Mouse (Mus musculus): ENCODE data around the gene Birc5. TPM values are rescaled to one million over a fixed set of nuclear protein-coding genes. Genes with fewer than 3 reads are reported as not detected.

Gene Birc5
- total and polyA plus RNA-seq, 3 experiments: 193 to 289 (median 270) TPM

- Histone ChIP-seq H3K27me3 (replicated peaks) (no peaks in the 10 kb centered on the region), H3K4me2 (ENCODE audit: insufficient read depth, low read depth, poor library complexity, severe bottlenecking) (no peak overlapping the region), H3K9me3 (replicated peaks; ENCODE audit: low read length) (no peaks in the 10 kb centered on the region), H3K4me3 (replicated peaks in 1 of 3; ENCODE audit: low read depth in 2 of 3, low read length in 2 of 3, poor library complexity in 1 of 3) (no peak overlapping the region), H3K36me3 (replicated peaks in 1 of 2; ENCODE audit: control insufficient read depth in 1 of 2, insufficient read depth in 1 of 2, low read length in 1 of 2) (peaks cover 0 to 25% of the 10 kb centered on the region in 2 experiments), H3K27ac (ENCODE audit: insufficient read depth, low read depth) (no peak overlapping the region), H3K9ac (ENCODE audit: insufficient read depth, low read depth) (no peak overlapping the region), H3K4me1 (ENCODE audit: control insufficient read depth in 1 of 2, insufficient read depth in 2 of 2) (peaks cover 44 to 84% of the 10 kb centered on the region in 2 experiments), H3K79me2 (replicated peaks; ENCODE audit: control insufficient read depth, extremely low read depth, insufficient read depth, poor library complexity, severe bottlenecking) (no peaks in the 10 kb centered on the region)
- in situ Hi-C loops (cut with MboI; ENCODE audit: low pct_ligation_motif_present, low pct_unique_long_range_greater_than_20kb, low sequenced_read_pairs): no loop called here
- no peak for TF ChIP-seq UBTF (IDR thresholded peaks at IDR 0.05; ENCODE audit: low read depth, low read length)
- TF ChIP-seq MXI1 (IDR thresholded peaks at IDR 0.05; ENCODE audit: low read depth, low read length): no peak
- no peak for TF ChIP-seq BHLHE40 (IDR thresholded peaks at IDR 0.05; ENCODE audit: low read depth, low read length)
- TF ChIP-seq MEF2A (IDR thresholded peaks at IDR 0.05; ENCODE audit: borderline replicate concordance, low read depth, low read length): no peak
- no peak for TF ChIP-seq SMC3 (IDR thresholded peaks at IDR 0.05; ENCODE audit: low read depth, low read length)
- no peak for TF ChIP-seq ZC3H11A (IDR thresholded peaks at IDR 0.05; ENCODE audit: low read depth, low read length)
- no peak for TF ChIP-seq ZNF384 (IDR thresholded peaks at IDR 0.05; ENCODE audit: low read depth, low read length)
- dilution Hi-C loops (cut with MboI; ENCODE audit: extremely low pct_ligation_motif_present, extremely low pct_unique_long_range_greater_than_20kb, low sequenced_read_pairs): no loop called here
- no peak for DNase-seq (ENCODE audit: extremely low read depth)
Measured at GRCm38 (mm10) chr11:117801650-117802049, 47.4 kb upstream of the Birc5 start.

- no peak for TF ChIP-seq JUND (conservative IDR thresholded peaks at IDR 0.05; ENCODE audit: low read depth, low read length)
- TF ChIP-seq ETS1 (conservative IDR thresholded peaks at IDR 0.05; ENCODE audit: low read depth, low read length): no peak
- 0 out of 2 replicates have a peak, but pooled peaks have one; percentile 19 for TF ChIP-seq ELF1 (IDR thresholded peaks at IDR 0.05; ENCODE audit: low read depth, low read length)
- Histone ChIP-seq H3K27me3 (replicated peaks) (no peaks in the 10 kb centered on the region), H3K4me1 (ENCODE audit: control insufficient read depth in 1 of 2, insufficient read depth in 2 of 2) (peaks cover 31 to 83% of the 10 kb centered on the region in 2 experiments), H3K36me3 (replicated peaks in 1 of 2; ENCODE audit: control insufficient read depth in 1 of 2, insufficient read depth in 1 of 2, low read length in 1 of 2) (peaks cover 0 to 28% of the 10 kb centered on the region in 2 experiments), H3K27ac (ENCODE audit: insufficient read depth, low read depth) (no peak overlapping the region), H3K9me3 (replicated peaks; ENCODE audit: low read length) (no peaks in the 10 kb centered on the region), H3K9ac (ENCODE audit: insufficient read depth, low read depth) (no peak overlapping the region), H3K4me2 (ENCODE audit: insufficient read depth, low read depth, poor library complexity, severe bottlenecking) (no peak overlapping the region), H3K79me2 (replicated peaks; ENCODE audit: control insufficient read depth, extremely low read depth, insufficient read depth, poor library complexity, severe bottlenecking) (no peaks in the 10 kb centered on the region), H3K4me3 (replicated peaks in 1 of 3; ENCODE audit: low read depth in 2 of 3, low read length in 2 of 3, poor library complexity in 1 of 3) (no peak overlapping the region)
- dilution Hi-C loops (cut with MboI; ENCODE audit: extremely low pct_ligation_motif_present, extremely low pct_unique_long_range_greater_than_20kb, low sequenced_read_pairs): no loop called here
- DNase-seq (ENCODE audit: extremely low read depth): no peak
- in situ Hi-C loops (cut with MboI; ENCODE audit: low pct_ligation_motif_present, low pct_unique_long_range_greater_than_20kb, low sequenced_read_pairs): no loop called here
Measured at GRCm38 (mm10) chr11:117803166-117803688, 45.8 kb upstream of the Birc5 start.

DNA sequence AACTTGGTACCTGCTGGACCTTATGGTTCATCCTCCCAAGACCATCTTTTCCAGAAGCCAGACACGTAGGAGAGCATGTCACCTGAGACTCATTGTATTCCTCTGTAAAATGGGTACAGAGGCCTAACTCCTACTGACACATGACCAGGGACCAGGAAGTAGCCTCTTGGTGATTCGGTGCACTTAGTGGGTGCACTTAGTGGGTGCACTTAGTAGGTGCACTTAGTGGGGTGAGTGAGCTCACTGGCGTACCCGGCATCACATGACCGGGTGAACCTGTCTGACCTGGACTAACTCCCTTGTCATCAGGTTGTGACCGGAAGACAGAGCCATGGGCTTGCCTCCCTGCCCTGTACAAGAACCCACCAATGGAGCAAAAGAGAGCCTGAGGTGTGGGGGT lies 42.3 kb upstream of the Birc5 start:
- in situ Hi-C loops (cut with MboI; ENCODE audit: low pct_ligation_motif_present, low pct_unique_long_range_greater_than_20kb, low sequenced_read_pairs) (no loop called here), dilution Hi-C loops (cut with MboI; ENCODE audit: extremely low pct_ligation_motif_present, extremely low pct_unique_long_range_greater_than_20kb, low sequenced_read_pairs) (no loop called here)
- Histone ChIP-seq H3K9ac (ENCODE audit: insufficient read depth, low read depth) (no peak overlapping the region), H3K4me3 (replicated peaks in 1 of 3; ENCODE audit: low read depth in 2 of 3, low read length in 2 of 3, poor library complexity in 1 of 3) (no peak overlapping the region), H3K27me3 (replicated peaks) (no peaks in the 10 kb centered on the region), H3K79me2 (replicated peaks; ENCODE audit: control insufficient read depth, extremely low read depth, insufficient read depth, poor library complexity, severe bottlenecking) (peaks cover 24% of the 10 kb centered on the region), H3K9me3 (replicated peaks; ENCODE audit: low read length) (no peaks in the 10 kb centered on the region), H3K27ac (ENCODE audit: insufficient read depth, low read depth) (no peak overlapping the region), H3K4me1 (ENCODE audit: control insufficient read depth in 1 of 2, insufficient read depth in 2 of 2) (peaks cover 21 to 68% of the 10 kb centered on the region in 2 experiments), H3K36me3 (replicated peaks in 1 of 2; ENCODE audit: control insufficient read depth in 1 of 2, insufficient read depth in 1 of 2, low read length in 1 of 2) (peaks cover 5 to 34% of the 10 kb centered on the region in 2 experiments), H3K4me2 (ENCODE audit: insufficient read depth, low read depth, poor library complexity, severe bottlenecking) (no peak overlapping the region)
- TF ChIP-seq IRF4 (IDR thresholded peaks at IDR 0.05; ENCODE audit: low read depth, low read length) (no peak), ZKSCAN1 (IDR thresholded peaks at IDR 0.05; ENCODE audit: borderline replicate concordance, low read depth, low read length) (peak; percentile 98), ELF1 (IDR thresholded peaks at IDR 0.05; ENCODE audit: low read depth, low read length) (no peak)
- no peak for DNase-seq (ENCODE audit: extremely low read depth)

Data from CH12.LX (cell line).